Mouse (Mus musculus) T-cell, adult 2 months (primary cell): Measurements from ENCODE around the gene Rnf144b.

ENCODE experiments used
- DNase-seq: peaks from one replicate; pipeline ENCODE4 v3.0.0; 2022; ENCODE audit warnings: low spot score

Gene Rnf144b

GRCm38 (mm10) chr13:47124986-47125385, 2.5 kb downstream of the Rnf144b start:
- DNase-seq = no peak

- no peak for DNase-seq
Measured at GRCm38 (mm10) chr13:47125595-47125994, 3.1 kb downstream of the Rnf144b start.

- no peak for DNase-seq
Measured at GRCm38 (mm10) chr13:47129090-47129489, 6.6 kb downstream of the Rnf144b start.

- no peak for DNase-seq
Measured at GRCm38 (mm10) chr13:47133058-47133457, 10.6 kb downstream of the Rnf144b start.

GRCm38 (mm10) chr13:47134836-47135235, 12.4 kb downstream of the Rnf144b start:
- DNase-seq = no peak

- DNase-seq = no peak
Measured at GRCm38 (mm10) chr13:47135741-47136140, 13.3 kb downstream of the Rnf144b start.

- no peak for DNase-seq
Measured at GRCm38 (mm10) chr13:47142764-47143163, 20.3 kb downstream of the Rnf144b start.

- no peak for DNase-seq
Measured at GRCm38 (mm10) chr13:47145939-47146338, 23.5 kb downstream of the Rnf144b start.

- no peak for DNase-seq
Measured at GRCm38 (mm10) chr13:47146388-47146787, 23.9 kb downstream of the Rnf144b start.

GRCm38 (mm10) chr13:47148573-47148972, 26.1 kb downstream of the Rnf144b start:
- DNase-seq = no peak

- DNase-seq = no peak
Measured at GRCm38 (mm10) chr13:47149993-47150392, 27.5 kb downstream of the Rnf144b start.

GRCm38 (mm10) chr13:47151060-47151459, 28.6 kb downstream of the Rnf144b start:
- DNase-seq = no peak

GRCm38 (mm10) chr13:47152390-47152789, 29.9 kb downstream of the Rnf144b start:
- DNase-seq = peak; percentile 14

GRCm38 (mm10) chr13:47153206-47153605, 30.8 kb downstream of the Rnf144b start:
- no peak for DNase-seq

- DNase-seq = no peak
Measured at GRCm38 (mm10) chr13:47154866-47155265, 32.4 kb downstream of the Rnf144b start.

GRCm38 (mm10) chr13:47156841-47157240, 34.4 kb downstream of the Rnf144b start:
- DNase-seq = no peak

- no peak for DNase-seq
Measured at GRCm38 (mm10) chr13:47162001-47162400, 39.5 kb downstream of the Rnf144b start.

- DNase-seq = no peak
Measured at GRCm38 (mm10) chr13:47164732-47165131, 42.3 kb downstream of the Rnf144b start.

- DNase-seq = no peak
Measured at GRCm38 (mm10) chr13:47165261-47165660, 42.8 kb downstream of the Rnf144b start.

- DNase-seq = no peak
Measured at GRCm38 (mm10) chr13:47168484-47168883, 46.0 kb downstream of the Rnf144b start.

- no peak for DNase-seq
Measured at GRCm38 (mm10) chr13:47170026-47170425, 47.6 kb downstream of the Rnf144b start.

- no peak for DNase-seq
Measured at GRCm38 (mm10) chr13:47170811-47171555, 48.5 kb downstream of the Rnf144b start.

GRCm38 (mm10) chr13:47172891-47173290, 50.4 kb downstream of the Rnf144b start:
- DNase-seq = no peak

- DNase-seq = no peak
Measured at GRCm38 (mm10) chr13:47178182-47178581, 55.7 kb downstream of the Rnf144b start.
